Mouse (Mus musculus) adrenal gland, adult 10 weeks (tissue): ENCODE results near the gene Tmem273. TPM values are rescaled to one million over a fixed set of nuclear protein-coding genes. Genes with fewer than 3 reads are reported as not detected.

Source experiments
- polyA plus RNA-seq: library from polyadenylated mRNA; stranded (reverse); fragments of 350-450 nt; fragmentation: Illumina TruSeq; extraction: RNeasy Lipid Tissue Mini Kit (QIAGEN cat#74804); gene quantifications from one replicate; pipeline ENCODE4 v1.2.3, GENCODE M21; 2014; ENCODE audit warnings: low read depth, low replicate concordance

Tmem273 gene
- polyA plus RNA-seq = not detected

DNA sequence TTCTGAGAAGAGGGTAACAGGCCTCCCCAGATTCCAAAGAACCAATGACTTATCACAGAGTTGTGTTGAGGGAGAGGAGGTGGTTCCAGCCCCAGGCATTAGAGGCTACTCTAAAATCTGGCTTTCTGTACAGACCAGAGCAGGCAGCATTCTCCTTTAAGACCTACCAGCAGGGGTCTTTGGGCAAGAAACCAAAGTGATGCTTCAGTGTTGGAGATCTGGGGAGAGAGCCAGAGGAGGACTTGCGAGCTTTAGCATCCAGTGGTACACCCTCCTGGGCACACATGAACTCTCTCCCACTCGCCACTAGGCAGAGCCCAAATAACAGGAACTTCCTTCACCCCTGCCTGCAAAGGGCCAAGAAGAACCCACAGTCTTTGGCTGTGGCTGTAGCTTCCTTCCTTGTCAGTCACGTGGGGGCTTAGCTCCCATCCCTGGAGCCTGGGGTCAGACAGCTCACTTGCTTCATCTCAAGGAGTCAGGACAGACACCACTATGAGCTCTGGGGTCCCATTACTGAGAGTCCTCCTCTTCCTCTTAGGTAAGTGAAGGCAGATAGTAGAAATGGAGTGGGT lies at the start of gene Tmem273:
Gene Tmem273, plus strand, starts transcription at position 408 of the 575 bp plus-strand sequence.

GRCm38 (mm10) chr14:32833847-32834246 lies 48.1 kb downstream of the Tmem273 start, which contains the start of gene Fam170b:
TSS of gene Fam170b (plus strand) at chr14:32833962.

GRCm38 (mm10) chr14:32856681-32857328 lies 71.0 kb downstream of the Tmem273 start, which contains the start of gene Vstm4:
TSS of gene Vstm4 (plus strand) at chr14:32856756.

Other genes with a start within 250 kb of the Tmem273 start
- gene Prrxl1, start 186.6 kb upstream of the Tmem273 start, polyA plus RNA-seq = 1.3 TPM
- gene 3425401B19Rik, start 100.7 kb upstream of the Tmem273 start, polyA plus RNA-seq = 0.47 TPM
- not detected for gene Fam170b, start 48.0 kb downstream of the Tmem273 start, polyA plus RNA-seq
- gene Vstm4, start 70.8 kb downstream of the Tmem273 start, polyA plus RNA-seq = 17.8 TPM
- gene Lrrc18, start 205.4 kb downstream of the Tmem273 start, polyA plus RNA-seq = 1.7 TPM